Mouse (Mus musculus): ENCODE data around the gene G6pc3. TPM values are rescaled to one million over a fixed set of nuclear protein-coding genes. Genes with fewer than 3 reads are reported as not detected.

G6pc3 gene
- polyA plus RNA-seq, 1 experiment from 2014 or later: 46.0 TPM

- WGBS: under 1% methylated on average over 67 of the region's 70 CpGs
- peaks cover 10% of the 10 kb centered on the region; the same call in 1 of the 2 replicates for H3K36me3 ChIP-seq (ENCODE audit: insufficient read depth, low read length)
- H3K4me1 ChIP-seq (ENCODE audit: insufficient read depth, low read length): peaks cover 33% of the 10 kb centered on the region
- ATAC-seq (ENCODE audit: low FRiP score, low TSS enrichment): peak; percentile 83
- H3K27ac ChIP-seq (ENCODE audit: low read length): peak within 1 kb of the TSS; percentile 94
- peak within 1 kb of the TSS; percentile 91 for H3K9ac ChIP-seq (replicated peaks; ENCODE audit: low read length)
- H3K4me3 ChIP-seq (ENCODE audit: low read length): peak within 1 kb of the TSS; percentile 94
- peak within 1 kb of the TSS; percentile 89 for H3K4me2 ChIP-seq (replicated peaks; ENCODE audit: low read depth, low read length)
- H3K27me3 ChIP-seq (ENCODE audit: insufficient read depth, low read length): no peaks in the 10 kb centered on the region
- H3K9me3 ChIP-seq (ENCODE audit: low read length): no peaks in the 10 kb centered on the region
Observed at GRCm38 (mm10) chr11:102184646-102185495, 4.5 kb upstream of the G6pc3 start, which contains the start of gene Lsm12. Lsm12 (minus strand) TSS chr11:102185296.

GRCm38 (mm10) chr11:102185677-102186076 is 3.7 kb upstream of the G6pc3 start:
- Histone ChIP-seq H3K9me3 (ENCODE audit: low read length) (no peaks in the 10 kb centered on the region), H3K27me3 (ENCODE audit: insufficient read depth, low read length) (no peaks in the 10 kb centered on the region), H3K4me1 (ENCODE audit: insufficient read depth, low read length) (peaks cover 33% of the 10 kb centered on the region), H3K4me3 (ENCODE audit: low read length) (peak overlapping the region; percentile 94; the same call in 1 of the 2 replicates), H3K36me3 (ENCODE audit: insufficient read depth, low read length) (peaks cover 10% of the 10 kb centered on the region; the same call in 1 of the 2 replicates), H3K27ac (ENCODE audit: low read length) (peak overlapping the region; percentile 94), H3K9ac (replicated peaks; ENCODE audit: low read length) (no peak overlapping the region), H3K4me2 (replicated peaks; ENCODE audit: low read depth, low read length) (peak overlapping the region; percentile 89)
- ATAC-seq (ENCODE audit: low FRiP score, low TSS enrichment): no peak
- 52% methylated on average over 3 of the region's 3 CpGs for WGBS

- Histone ChIP-seq H3K27ac (ENCODE audit: low read length) (no peak overlapping the region), H3K4me2 (replicated peaks; ENCODE audit: low read depth, low read length) (no peak overlapping the region), H3K4me1 (ENCODE audit: insufficient read depth, low read length) (peaks cover 39% of the 10 kb centered on the region), H3K4me3 (ENCODE audit: low read length) (no peak overlapping the region), H3K27me3 (ENCODE audit: insufficient read depth, low read length) (no peaks in the 10 kb centered on the region), H3K9me3 (ENCODE audit: low read length) (no peaks in the 10 kb centered on the region), H3K9ac (replicated peaks; ENCODE audit: low read length) (no peak overlapping the region), H3K36me3 (ENCODE audit: insufficient read depth, low read length) (peaks cover 7% of the 10 kb centered on the region; the same call in 1 of the 2 replicates)
- 62% methylated on average over 1 of the region's 1 CpGs for WGBS
- ATAC-seq (ENCODE audit: low FRiP score, low TSS enrichment): no peak
Observed at GRCm38 (mm10) chr11:102186235-102186634, 3.2 kb upstream of the G6pc3 start.

- ATAC-seq (ENCODE audit: low FRiP score, low TSS enrichment): no peak
- H3K4me3 ChIP-seq (ENCODE audit: low read length): peak overlapping the region; percentile 71
- 58% methylated on average over 6 of the region's 6 CpGs for WGBS
Observed at GRCm38 (mm10) chr11:102188980-102189379, 440 bp upstream of the G6pc3 start.

GRCm38 (mm10) chr11:102190848-102191247 is 1.4 kb downstream of the G6pc3 start:
- WGBS: 31% methylated on average over 4 of the region's 4 CpGs
- ATAC-seq (ENCODE audit: low FRiP score, low TSS enrichment): no peak

More at GRCm38 (mm10) chr11:102188980-102189379, 440 bp upstream of the G6pc3 start:
- H3K9ac ChIP-seq (replicated peaks; ENCODE audit: low read length): peak overlapping the region; percentile 77
- H3K9me3 ChIP-seq (ENCODE audit: low read length): no peaks in the 10 kb centered on the region
- H3K36me3 ChIP-seq (ENCODE audit: insufficient read depth, low read length): peaks cover 12% of the 10 kb centered on the region
- peak overlapping the region; percentile 87 for H3K4me2 ChIP-seq (replicated peaks; ENCODE audit: low read depth, low read length)
- H3K27me3 ChIP-seq (ENCODE audit: insufficient read depth, low read length): no peaks in the 10 kb centered on the region
- peaks cover 31% of the 10 kb centered on the region for H3K4me1 ChIP-seq (ENCODE audit: insufficient read depth, low read length)
- H3K27ac ChIP-seq (ENCODE audit: low read length): peak overlapping the region; percentile 29

GRCm38 (mm10) chr11:102193657-102194440 is 4.4 kb downstream of the G6pc3 start:
- no peaks in the 10 kb centered on the region for H3K27me3 ChIP-seq (ENCODE audit: insufficient read depth, low read length)
- H3K4me1 ChIP-seq (ENCODE audit: insufficient read depth, low read length): peaks cover 18% of the 10 kb centered on the region
- H3K4me3 ChIP-seq (ENCODE audit: low read length): no peak overlapping the region
- 78% methylated on average over 9 of the region's 9 CpGs for WGBS
- no peak for ATAC-seq (ENCODE audit: low FRiP score, low TSS enrichment)
- no peak overlapping the region for H3K4me2 ChIP-seq (replicated peaks; ENCODE audit: low read depth, low read length)
- H3K27ac ChIP-seq (ENCODE audit: low read length): no peak overlapping the region
- H3K9ac ChIP-seq (replicated peaks; ENCODE audit: low read length): no peak overlapping the region
- no peaks in the 10 kb centered on the region for H3K9me3 ChIP-seq (ENCODE audit: low read length)
- H3K36me3 ChIP-seq (ENCODE audit: insufficient read depth, low read length): peaks cover 44% of the 10 kb centered on the region

More at GRCm38 (mm10) chr11:102190848-102191247, 1.4 kb downstream of the G6pc3 start:
- Histone ChIP-seq H3K4me2 (replicated peaks; ENCODE audit: low read depth, low read length) (peak overlapping the region; percentile 87), H3K4me1 (ENCODE audit: insufficient read depth, low read length) (peaks cover 23% of the 10 kb centered on the region), H3K36me3 (ENCODE audit: insufficient read depth, low read length) (peaks cover 23% of the 10 kb centered on the region), H3K9ac (replicated peaks; ENCODE audit: low read length) (peak overlapping the region; percentile 22; the same call in 1 of the 2 replicates), H3K4me3 (ENCODE audit: low read length) (peak overlapping the region; percentile 71), H3K27ac (ENCODE audit: low read length) (no peak overlapping the region), H3K27me3 (ENCODE audit: insufficient read depth, low read length) (no peaks in the 10 kb centered on the region), H3K9me3 (ENCODE audit: low read length) (no peaks in the 10 kb centered on the region)

- 89% methylated on average over 21 of the region's 21 CpGs for WGBS
Observed at GRCm38 (mm10) chr11:102196018-102196797, 6.8 kb downstream of the G6pc3 start.

GRCm38 (mm10) chr11:102198245-102198644 is 8.8 kb downstream of the G6pc3 start:
- ATAC-seq (ENCODE audit: low FRiP score, low TSS enrichment): no peak
- H3K27ac ChIP-seq (ENCODE audit: low read length): no peak overlapping the region
- no peaks in the 10 kb centered on the region for H3K27me3 ChIP-seq (ENCODE audit: insufficient read depth, low read length)
- H3K4me1 ChIP-seq (ENCODE audit: insufficient read depth, low read length): no peaks in the 10 kb centered on the region
- no peak overlapping the region for H3K9ac ChIP-seq (replicated peaks; ENCODE audit: low read length)
- no peaks in the 10 kb centered on the region for H3K9me3 ChIP-seq (ENCODE audit: low read length)
- 70% methylated on average over 6 of the region's 6 CpGs for WGBS
- peaks cover 59% of the 10 kb centered on the region for H3K36me3 ChIP-seq (ENCODE audit: insufficient read depth, low read length)
- H3K4me3 ChIP-seq (ENCODE audit: low read length): no peak overlapping the region
- H3K4me2 ChIP-seq (replicated peaks; ENCODE audit: low read depth, low read length): no peak overlapping the region

More at GRCm38 (mm10) chr11:102196018-102196797, 6.8 kb downstream of the G6pc3 start:
- H3K9ac ChIP-seq (replicated peaks; ENCODE audit: low read length): no peak overlapping the region
- no peak overlapping the region for H3K27ac ChIP-seq (ENCODE audit: low read length)
- no peaks in the 10 kb centered on the region for H3K9me3 ChIP-seq (ENCODE audit: low read length)
- peaks cover 2% of the 10 kb centered on the region for H3K4me1 ChIP-seq (ENCODE audit: insufficient read depth, low read length)
- H3K27me3 ChIP-seq (ENCODE audit: insufficient read depth, low read length): no peaks in the 10 kb centered on the region
- H3K36me3 ChIP-seq (ENCODE audit: insufficient read depth, low read length): peaks cover 53% of the 10 kb centered on the region
- no peak for ATAC-seq (ENCODE audit: low FRiP score, low TSS enrichment)
- H3K4me2 ChIP-seq (replicated peaks; ENCODE audit: low read depth, low read length): no peak overlapping the region
- no peak overlapping the region for H3K4me3 ChIP-seq (ENCODE audit: low read length)

- Histone ChIP-seq H3K27me3 (ENCODE audit: insufficient read depth, low read length) (no peaks in the 10 kb centered on the region), H3K36me3 (ENCODE audit: insufficient read depth, low read length) (peaks cover 56% of the 10 kb centered on the region), H3K4me1 (ENCODE audit: insufficient read depth, low read length) (no peaks in the 10 kb centered on the region), H3K9ac (replicated peaks; ENCODE audit: low read length) (no peak overlapping the region), H3K4me2 (replicated peaks; ENCODE audit: low read depth, low read length) (no peak overlapping the region), H3K4me3 (ENCODE audit: low read length) (no peak overlapping the region), H3K9me3 (ENCODE audit: low read length) (no peaks in the 10 kb centered on the region), H3K27ac (ENCODE audit: low read length) (no peak overlapping the region)
- WGBS: 34% methylated on average over 9 of the region's 9 CpGs
- ATAC-seq (ENCODE audit: low FRiP score, low TSS enrichment): no peak
Observed at GRCm38 (mm10) chr11:102199856-102200255, 10.4 kb downstream of the G6pc3 start.

Measured in kidney, embryonic 16.5 days (tissue).